Mouse (Mus musculus) left cerebral cortex, postnatal 4 days (tissue): ENCODE data around the gene Cdkn2d. TPM values are rescaled to one million over a fixed set of nuclear protein-coding genes. Genes with fewer than 3 reads are reported as not detected.

Experiments
- DNase-seq: peaks from one replicate; pipeline ENCODE4 v3.0.0-alpha.2; 2022
- intact Hi-C: fragments of 180-260 bp; cut with DNase I; formaldehyde crosslinking; loops from one replicate; pipeline ENCODE4 v1.15.1; 2025
- total RNA-seq, 2 experiments: library from RNA; stranded (reverse); gene quantifications; 2 replicates each; pipeline ENCODE4 v1.2.3; 2021

Gene Cdkn2d
- total RNA-seq, 2 experiments from 2014 or later: 58.3 to 63.6 TPM

DNA sequence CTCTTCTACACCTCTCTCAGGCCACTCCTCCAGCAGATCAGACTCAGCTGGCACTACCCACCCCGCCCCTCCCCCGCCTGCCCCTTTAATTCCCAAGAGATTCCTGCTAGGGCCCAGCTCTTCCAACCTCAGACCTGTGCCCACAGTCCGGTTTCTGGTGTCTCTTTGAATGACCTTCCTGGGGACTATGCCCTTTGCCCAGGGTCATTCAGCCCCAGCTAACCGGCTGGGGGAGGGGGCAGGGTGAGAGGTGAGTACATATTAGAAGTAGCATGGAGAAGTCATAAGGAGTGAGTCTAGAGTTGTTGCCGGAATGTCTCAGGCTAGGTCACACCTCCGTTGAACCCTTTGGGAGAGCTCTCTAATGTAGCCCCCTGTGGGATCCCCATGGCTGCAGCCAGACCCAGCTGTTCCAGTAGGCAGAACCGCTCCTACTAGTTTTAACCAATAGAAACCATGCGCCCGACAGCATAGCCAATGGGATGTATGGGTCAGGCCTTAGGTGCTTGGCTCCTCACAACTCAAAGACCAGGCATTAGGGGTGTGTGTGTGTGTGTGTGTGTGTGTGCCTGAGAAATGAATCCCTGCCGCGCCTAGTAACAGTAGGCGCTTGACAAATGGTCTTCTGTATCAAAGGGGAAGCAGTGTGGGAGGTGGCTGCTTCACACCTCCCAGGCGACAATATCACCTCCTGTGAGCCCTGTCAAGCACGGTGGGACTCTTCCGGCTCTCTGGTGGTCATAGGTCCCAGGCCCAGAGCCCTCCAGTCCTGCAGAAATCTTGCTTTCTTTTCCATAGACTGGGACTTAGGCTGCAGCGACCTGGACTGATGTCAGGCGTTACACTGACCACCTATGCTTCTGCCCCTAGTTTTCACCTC is 41.3 kb downstream of the Cdkn2d start:
- intact Hi-C loops: no loop called here
- DNase-seq: no peak

- no peak for DNase-seq
- intact Hi-C loops: no loop called here
These were observed 42.9 kb downstream of the Cdkn2d start, which contains the start of gene S1pr5 for GRCm38 (mm10) chr9:21248326-21248725. TSS of gene S1pr5 (minus strand) at chr9:21248443.

DNA sequence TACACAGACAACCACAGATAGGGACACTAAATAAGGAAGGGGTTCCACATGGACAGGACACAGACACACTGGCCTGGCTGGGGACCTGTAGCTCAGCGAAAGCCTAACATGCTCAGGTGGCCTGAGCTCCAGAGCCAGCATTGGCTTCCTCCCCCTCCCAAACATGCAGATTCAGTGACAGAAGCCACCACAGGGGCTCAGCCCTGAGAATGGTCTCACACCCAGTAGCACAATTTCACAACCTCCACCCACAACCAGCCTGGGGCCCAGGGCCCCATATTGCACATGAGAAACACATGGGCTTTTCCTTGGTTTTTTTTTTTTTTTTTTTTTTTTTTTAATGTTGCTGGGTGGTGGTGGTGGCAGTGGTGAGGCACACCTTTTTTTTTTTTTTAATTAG is 44.9 kb downstream of the Cdkn2d start:
- no peak for DNase-seq
- intact Hi-C loops: no loop called here

GRCm38 (mm10) chr9:21245113-21245487 is 46.1 kb downstream of the Cdkn2d start:
- intact Hi-C loops: no loop called here

GRCm38 (mm10) chr9:21244428-21245112 is 46.6 kb downstream of the Cdkn2d start:
- DNase-seq: peak; percentile 29
- intact Hi-C loops: no loop called here

More at GRCm38 (mm10) chr9:21245113-21245487, 46.1 kb downstream of the Cdkn2d start:
- DNase-seq: no peak

- DNase-seq: peak; percentile 45
- intact Hi-C loops: no loop called here
These were observed 47.3 kb downstream of the Cdkn2d start for GRCm38 (mm10) chr9:21243826-21244427.

- peak; percentile 88 for DNase-seq
- intact Hi-C loops: no loop called here
These were observed 49.9 kb downstream of the Cdkn2d start for GRCm38 (mm10) chr9:21241343-21241742.

DNA sequence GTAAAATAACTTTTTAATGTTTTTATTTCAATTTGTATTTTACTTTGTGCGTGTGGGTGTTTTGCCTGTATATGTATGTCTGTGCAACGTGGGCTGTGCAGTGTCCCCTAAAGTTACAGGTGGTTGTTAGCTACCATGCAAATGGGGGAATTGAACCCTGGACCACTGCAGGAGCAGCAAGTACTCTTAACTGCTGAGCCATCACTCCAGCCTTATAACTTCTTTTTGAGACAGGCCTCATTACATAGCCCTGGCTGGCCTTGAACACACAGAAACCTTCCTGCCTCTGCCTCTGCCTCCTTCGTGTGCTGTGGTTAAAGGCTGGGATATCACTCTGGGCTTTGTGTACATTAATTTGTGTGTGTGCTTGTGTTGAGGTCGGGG is 51.8 kb downstream of the Cdkn2d start:
- no peak for DNase-seq
- intact Hi-C loops: no loop called here

DNA sequence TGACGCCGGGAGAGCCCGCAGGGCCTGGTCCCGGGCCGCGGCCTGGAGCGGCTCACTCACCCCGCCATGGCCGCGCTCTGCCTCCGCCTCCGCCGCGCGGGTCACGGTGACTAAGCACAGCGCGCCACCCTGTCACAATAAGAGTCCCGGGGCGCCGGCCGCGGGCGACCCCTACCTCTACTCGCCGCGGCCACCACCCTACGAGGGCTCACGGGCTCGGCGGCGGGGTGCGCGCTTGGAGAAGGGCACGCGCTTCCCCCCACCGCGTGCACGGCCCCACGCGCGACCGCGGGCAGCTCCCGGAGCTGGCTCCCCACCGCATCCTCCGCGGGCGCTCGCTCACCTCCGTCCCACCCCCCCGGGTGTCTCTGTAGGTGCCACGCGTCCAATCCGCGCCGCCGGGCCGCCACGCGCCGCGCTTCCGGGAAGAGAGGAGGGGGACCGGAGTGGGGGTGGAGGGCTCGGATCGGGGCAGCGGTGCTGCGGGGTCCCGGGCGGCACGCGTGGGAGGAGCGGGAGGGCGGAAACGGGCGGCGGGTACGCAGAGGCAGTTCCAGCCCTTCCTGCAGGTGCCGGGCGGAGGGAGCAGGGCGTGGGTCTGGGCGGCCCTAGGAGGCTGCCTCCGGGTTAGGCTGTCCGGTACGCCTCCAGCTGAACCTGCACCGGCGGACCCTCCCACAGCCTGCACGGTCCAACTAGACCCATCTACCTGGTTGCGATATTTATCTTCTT is 52.3 kb downstream of the Cdkn2d start, which contains the start of gene Keap1:
Gene Keap1 (minus strand): TSS at position 629 of the 732 bp plus-strand sequence.
- peak; percentile 82 for DNase-seq
- intact Hi-C loops: no loop called here

Other genes with a start within 250 kb of the Cdkn2d start
- not detected for gene Zglp1, start 224.3 kb downstream of the Cdkn2d start, total RNA-seq
- 1 to 10 TPM; 1.9 TPM for gene Gm49373, start 218.3 kb downstream of the Cdkn2d start, total RNA-seq
- 10 to 100 TPM; 36.6 to 38.2 TPM for gene Fdx1l, start 217.8 kb downstream of the Cdkn2d start, total RNA-seq
- 1 to 10 TPM; 3.3 to 4.1 TPM for gene Gm38431, start 199.4 kb downstream of the Cdkn2d start, total RNA-seq
- 10 to 100 TPM; 36.8 to 37.9 TPM for gene Raver1, start 199.4 kb downstream of the Cdkn2d start, total RNA-seq
- 10 to 100 TPM; 16.1 to 16.7 TPM for gene Tyk2, start 160.2 kb downstream of the Cdkn2d start, total RNA-seq
- gene Cdc37, start 141.4 kb downstream of the Cdkn2d start, total RNA-seq: 100 to 1,000 TPM; 125 TPM
- gene Pde4a, start 125.7 kb downstream of the Cdkn2d start, total RNA-seq: 10 to 100 TPM; 44.4 to 47.3 TPM
- gene Keap1, start 52.0 kb downstream of the Cdkn2d start, total RNA-seq: 10 to 100 TPM; 49.0 to 50.8 TPM
- 1 to 10 TPM; 2.5 to 2.8 TPM for gene S1pr5, start 43.0 kb downstream of the Cdkn2d start, total RNA-seq
- gene Atg4d, start 26.1 kb downstream of the Cdkn2d start, total RNA-seq: 10 to 100 TPM; 26.3 to 31.0 TPM
- 10 to 100 TPM; 46.7 to 49.2 TPM for gene Kri1, start 3.4 kb downstream of the Cdkn2d start, total RNA-seq
- gene Ap1m2, start 20.9 kb upstream of the Cdkn2d start, total RNA-seq: 1 to 10 TPM; 1.3 to 3.7 TPM
- gene Slc44a2, start 29.3 kb upstream of the Cdkn2d start, total RNA-seq: 10 to 100 TPM; 69.9 to 71.5 TPM
- gene Ilf3, start 76.5 kb upstream of the Cdkn2d start, total RNA-seq: 100 to 1,000 TPM; 170 to 172 TPM
- 10 to 100 TPM; 38.2 to 41.0 TPM for gene Qtrt1, start 120.4 kb upstream of the Cdkn2d start, total RNA-seq
- 10 to 100 TPM; 87.1 to 92.7 TPM for gene Dnm2, start 133.5 kb upstream of the Cdkn2d start, total RNA-seq
- 10 to 100 TPM; 18.6 to 19.1 TPM for gene Tmed1, start 218.8 kb upstream of the Cdkn2d start, total RNA-seq
- gene AB124611, start 234.8 kb upstream of the Cdkn2d start, total RNA-seq: under 1 TPM; 0.44 to 0.64 TPM